Mouse (Mus musculus) gastrocnemius, postnatal 4 days (tissue): ENCODE results near the gene Slc25a39. TPM values are rescaled to one million over a fixed set of nuclear protein-coding genes. Genes with fewer than 3 reads are reported as not detected.
"Not testable (repeated sequence)": the region's sequence is repeated elsewhere in the genome, so short reads cannot be mapped to it uniquely, and the experiment has no call there.

Experiments
- DNase-seq, 2 experiments: peaks; one replicate each; pipeline ENCODE4 v3.0.0; 2021 to 2022; ENCODE audit warnings: low spot score in 2 of 2, mixed read lengths in 2 of 2
- total RNA-seq, 2 experiments: library from RNA; stranded (reverse); gene quantifications; 2 replicates each; pipeline ENCODE4 v1.2.3; 2021

The Slc25a39 gene
- total RNA-seq, 2 experiments from 2014 or later: 54.5 to 66.3 TPM

- no peak for DNase-seq
These were observed 7.5 kb upstream of the Slc25a39 start for GRCm38 (mm10) chr11:102415034-102415802.

- no peak for DNase-seq
These were observed 5.3 kb upstream of the Slc25a39 start for GRCm38 (mm10) chr11:102413059-102413458.

- peak; percentile 87 to 94 for DNase-seq
These were observed 4.0 kb upstream of the Slc25a39 start for GRCm38 (mm10) chr11:102411704-102412103.

GRCm38 (mm10) chr11:102411061-102411460, 3.3 kb upstream of the Slc25a39 start:
- no peak for DNase-seq

- DNase-seq: not testable (repeated sequence)
These were observed 2.6 kb upstream of the Slc25a39 start for GRCm38 (mm10) chr11:102410345-102410744.

GRCm38 (mm10) chr11:102409795-102410330, 2.1 kb upstream of the Slc25a39 start:
- no peak for DNase-seq

- DNase-seq: no peak
These were observed 1.4 kb upstream of the Slc25a39 start for GRCm38 (mm10) chr11:102408888-102409794.

GRCm38 (mm10) chr11:102408344-102408876, 664 bp upstream of the Slc25a39 start:
- peak; percentile 85 to 96 for DNase-seq

- peak; percentile 94 to 96 for DNase-seq
These were observed 579 bp downstream of the Slc25a39 start for GRCm38 (mm10) chr11:102406900-102407833.

GRCm38 (mm10) chr11:102406401-102406800, 1.3 kb downstream of the Slc25a39 start:
- no peak for DNase-seq

GRCm38 (mm10) chr11:102405544-102406285, 2.0 kb downstream of the Slc25a39 start:
- no peak for DNase-seq

GRCm38 (mm10) chr11:102404161-102405010, 3.4 kb downstream of the Slc25a39 start:
- DNase-seq: no peak

GRCm38 (mm10) chr11:102403657-102404056, 4.1 kb downstream of the Slc25a39 start:
- DNase-seq: no peak

GRCm38 (mm10) chr11:102401898-102402500, 5.7 kb downstream of the Slc25a39 start:
- DNase-seq: no peak

GRCm38 (mm10) chr11:102400513-102401084, 7.1 kb downstream of the Slc25a39 start:
- no peak for DNase-seq

- peak in 1 of 2 experiments; percentile 42 for DNase-seq
These were observed 8.1 kb downstream of the Slc25a39 start for GRCm38 (mm10) chr11:102399610-102400072.

- DNase-seq: no peak
These were observed 8.6 kb downstream of the Slc25a39 start for GRCm38 (mm10) chr11:102399107-102399506.
